Mouse (Mus musculus) intestine, postnatal 0 days (tissue): ENCODE measurements around the gene Chkb. TPM values are rescaled to one million over a fixed set of nuclear protein-coding genes. Genes with fewer than 3 reads are reported as not detected.

Experiments
- ATAC-seq: fragments of 200-750 bp; cut with Nextera tagmentation; 2 replicates; pipeline ENCODE4 v1.8.0; 2017; ENCODE audit warnings: mild to moderate bottlenecking, moderate TSS enrichment, moderate library complexity
- H3K27ac ChIP-seq: fragments of 300-500 bp; sonication (generic); 2 replicates; pipeline ENCODE4 v1.5.1; 2014; ENCODE audit warnings: mild to moderate bottlenecking, low read depth, low read length, moderate library complexity
- H3K27me3 ChIP-seq: fragments of 300-500 bp; sonication (generic); replicated peaks from 2 replicates; pipeline ENCODE4 v1.6.1; 2014; ENCODE audit warnings: low read length, mixed read lengths; ENCODE audit not compliant: control insufficient read depth, insufficient read depth
- H3K36me3 ChIP-seq: fragments of 300-500 bp; sonication (generic); 2 replicates; pipeline ENCODE4 v1.6.1; 2014; ENCODE audit warnings: mild to moderate bottlenecking, moderate library complexity; ENCODE audit not compliant: control insufficient read depth, insufficient read depth
- H3K4me1 ChIP-seq: fragments of 300-500 bp; sonication (generic); replicated peaks from 2 replicates; pipeline ENCODE4 v1.6.1; 2014; ENCODE audit warnings: antibody characterized with exemption, low read length, mixed read lengths; ENCODE audit not compliant: control insufficient read depth, insufficient read depth
- H3K4me2 ChIP-seq: fragments of 300-500 bp; sonication (generic); replicated peaks from 2 replicates; pipeline ENCODE4 v1.6.1; 2014; ENCODE audit warnings: low read depth, mild to moderate bottlenecking, moderate library complexity
- H3K4me3 ChIP-seq: fragments of 300-500 bp; sonication (generic); 2 replicates; pipeline ENCODE4 v1.5.1; 2014; ENCODE audit warnings: low read depth, low read length
- H3K9ac ChIP-seq: fragments of 300-500 bp; sonication (generic); 2 replicates; pipeline ENCODE4 v1.6.1; 2014; ENCODE audit warnings: mild to moderate bottlenecking, low read depth, low read length
- H3K9me3 ChIP-seq: fragments of 300-500 bp; sonication (generic); 2 replicates; pipeline ENCODE4 v1.6.1; 2016; ENCODE audit warnings: mixed run types; ENCODE audit not compliant: control insufficient read depth
- CTCF ChIP-seq: sonication (generic); IDR thresholded peaks from 2 replicates; pipeline ENCODE4 v1.5.1; 2016; ENCODE audit warnings: low read depth, mild to moderate bottlenecking, control low read depth, antibody characterized with exemption, moderate library complexity
- WGBS: fragments of 180-500 bp; shearing (Covaris S2); extraction: QIAGEN DNeasy Blood & Tissue Kit; methylation state at CpG from one replicate; pipeline ENCODE4 v1.1.7; 2014; 5-methylcytosine and 5-hydroxymethylcytosine counted together
- polyA plus RNA-seq: library from polyadenylated mRNA; unstranded; fragments of >200 nt; fragmentation: Nextera tagmentation; extraction: Ambion mirVana; gene quantifications from 2 replicates; pipeline ENCODE4 v1.2.1, GENCODE M21; 2015

Gene Chkb
- polyA plus RNA-seq, 1 experiment from 2014 or later: 85.8 TPM

- Histone ChIP-seq H3K4me1 (no peaks in the 10 kb centered on the region), H3K4me3 (no peak overlapping the region), H3K4me2 (no peak overlapping the region), H3K27ac (no peak overlapping the region), H3K36me3 (no peaks in the 10 kb centered on the region), H3K27me3 (no peaks in the 10 kb centered on the region), H3K9ac (no peak overlapping the region), H3K9me3 (no peaks in the 10 kb centered on the region)
- TF ChIP-seq CTCF: peak; percentile 78
- WGBS: 34% methylated on average over 2 of the region's 2 CpGs
- ATAC-seq: no peak
These were observed 38.9 kb upstream of the Chkb start for GRCm38 (mm10) chr15:89468577-89468976.

- H3K9ac ChIP-seq: no peak overlapping the region
- no peak overlapping the region for H3K4me2 ChIP-seq
- no peaks in the 10 kb centered on the region for H3K4me1 ChIP-seq
- no peaks in the 10 kb centered on the region for H3K9me3 ChIP-seq
- no peaks in the 10 kb centered on the region for H3K36me3 ChIP-seq
- H3K27me3 ChIP-seq: no peaks in the 10 kb centered on the region
- no peak overlapping the region for H3K27ac ChIP-seq
- no peak overlapping the region for H3K4me3 ChIP-seq
- no peak for ATAC-seq
- TF ChIP-seq CTCF: no peak
- WGBS: 4% methylated on average over 1 of the region's 1 CpGs
These were observed 35.3 kb upstream of the Chkb start for GRCm38 (mm10) chr15:89465052-89465451.

GRCm38 (mm10) chr15:89463334-89464235, 33.9 kb upstream of the Chkb start:
- Histone ChIP-seq H3K9me3 (no peaks in the 10 kb centered on the region), H3K9ac (no peak overlapping the region), H3K4me1 (no peaks in the 10 kb centered on the region), H3K36me3 (no peaks in the 10 kb centered on the region), H3K27ac (no peak overlapping the region), H3K4me2 (no peak overlapping the region), H3K27me3 (no peaks in the 10 kb centered on the region), H3K4me3 (no peak overlapping the region)
- ATAC-seq: no peak
- WGBS: 48% methylated on average over 5 of the region's 5 CpGs
- peak; percentile 54 for TF ChIP-seq CTCF

- H3K4me1 ChIP-seq: no peaks in the 10 kb centered on the region
- H3K4me2 ChIP-seq: no peak overlapping the region
- no peaks in the 10 kb centered on the region for H3K9me3 ChIP-seq
- no peaks in the 10 kb centered on the region for H3K36me3 ChIP-seq
- no peak overlapping the region for H3K27ac ChIP-seq
- no peak for ATAC-seq
- TF ChIP-seq CTCF: no peak
- 56% methylated on average over 7 of the region's 7 CpGs for WGBS
- H3K27me3 ChIP-seq: no peaks in the 10 kb centered on the region
- no peak overlapping the region for H3K4me3 ChIP-seq
- H3K9ac ChIP-seq: no peak overlapping the region
These were observed 32.5 kb upstream of the Chkb start for GRCm38 (mm10) chr15:89462176-89462575.

- TF ChIP-seq CTCF: no peak
These were observed 31.6 kb upstream of the Chkb start for GRCm38 (mm10) chr15:89461321-89461720.

GRCm38 (mm10) chr15:89460298-89460697, 30.6 kb upstream of the Chkb start:
- Histone ChIP-seq H3K36me3 (no peaks in the 10 kb centered on the region), H3K9ac (no peak overlapping the region), H3K27ac (no peak overlapping the region), H3K9me3 (no peaks in the 10 kb centered on the region), H3K27me3 (peaks cover 4% of the 10 kb centered on the region; the same call in 1 of the 2 replicates), H3K4me2 (no peak overlapping the region), H3K4me1 (no peaks in the 10 kb centered on the region), H3K4me3 (no peak overlapping the region)
- ATAC-seq: no peak
- TF ChIP-seq CTCF: no peak
- 65% methylated on average over 10 of the region's 10 CpGs for WGBS

More at GRCm38 (mm10) chr15:89461321-89461720, 31.6 kb upstream of the Chkb start:
- Histone ChIP-seq H3K4me1 (no peaks in the 10 kb centered on the region), H3K4me3 (no peak overlapping the region), H3K9ac (no peak overlapping the region), H3K36me3 (no peaks in the 10 kb centered on the region), H3K27me3 (no peaks in the 10 kb centered on the region), H3K27ac (no peak overlapping the region), H3K4me2 (no peak overlapping the region), H3K9me3 (no peaks in the 10 kb centered on the region)
- no peak for ATAC-seq
- WGBS: 75% methylated on average over 15 of the region's 15 CpGs
